Mouse (Mus musculus) hematopoietic stem cell, adult 5-6 weeks (primary cell): ENCODE data around the gene Kctd10. TPM values are rescaled to one million over a fixed set of nuclear protein-coding genes. Genes with fewer than 3 reads are reported as not detected.
A peak's percentile ranks its signal among the peaks of the same experiment; 100 is the strongest.

ENCODE experiments used
- ATAC-seq, 2 experiments: fragments of 125-278 bp in 1 of 2; replicated peaks in 1 of 2; 2 replicates each; pipeline ENCODE4 v1.8.0; 2016 to 2017; ENCODE audit warnings: inconsistent platforms in 2 of 2, mild to moderate bottlenecking in 2 of 2, moderate number of reproducible peaks in 2 of 2, low read depth in 1 of 2, moderate TSS enrichment in 1 of 2; ENCODE audit not compliant: low FRiP score in 2 of 2, poor library complexity in 2 of 2, severe bottlenecking in 2 of 2, insufficient read depth in 1 of 2, low TSS enrichment in 1 of 2
- total RNA-seq: library from RNA; stranded (forward); fragments of 172-1452, 232-1000 nt; gene quantifications from 2 replicates; pipeline ENCODE4 v1.2.3, GENCODE M21; 2017

Gene Kctd10
- 70.4 and 72.1 TPM in 2 replicates for total RNA-seq

GRCm38 (mm10) chr5:114380209-114381012, at the start of gene Kctd10, which contains the start of gene Ube3b:
Kctd10 (minus strand) TSS chr5:114380508.
Ube3b (plus strand) TSS chr5:114380607.
- peak; percentile 59 to 63 for ATAC-seq

DNA sequence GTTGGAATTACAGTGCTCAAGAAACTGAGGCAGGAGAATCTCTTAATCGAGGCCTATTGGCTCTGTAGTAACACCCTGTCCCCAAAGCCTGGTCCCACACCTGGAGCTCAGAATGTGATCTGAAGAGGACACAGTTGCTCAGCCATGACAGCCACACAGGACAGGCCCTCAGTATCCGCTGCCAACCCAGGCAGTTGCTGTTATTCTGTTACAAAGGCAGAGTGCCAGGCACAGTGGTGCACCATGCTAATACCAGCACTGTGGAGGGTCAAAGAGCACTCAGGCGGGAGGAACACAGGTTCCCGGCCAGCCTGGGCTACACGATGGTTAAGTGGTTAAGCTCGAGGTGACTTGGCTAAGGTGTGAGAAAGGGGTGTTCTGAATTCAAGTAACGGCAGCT, 49.5 kb upstream of the Kctd10 start:
- no peak for ATAC-seq

- no peak for ATAC-seq
Measured at GRCm38 (mm10) chr5:114428621-114429020, 48.3 kb upstream of the Kctd10 start.

- ATAC-seq: no peak
Measured at GRCm38 (mm10) chr5:114426732-114427131, 46.4 kb upstream of the Kctd10 start.

- no peak for ATAC-seq
Measured at GRCm38 (mm10) chr5:114423961-114424360, 43.7 kb upstream of the Kctd10 start.

- ATAC-seq: no peak
Measured at GRCm38 (mm10) chr5:114422591-114422990, 42.3 kb upstream of the Kctd10 start.

- no peak for ATAC-seq
Measured at GRCm38 (mm10) chr5:114421561-114422298, 41.4 kb upstream of the Kctd10 start.

DNA sequence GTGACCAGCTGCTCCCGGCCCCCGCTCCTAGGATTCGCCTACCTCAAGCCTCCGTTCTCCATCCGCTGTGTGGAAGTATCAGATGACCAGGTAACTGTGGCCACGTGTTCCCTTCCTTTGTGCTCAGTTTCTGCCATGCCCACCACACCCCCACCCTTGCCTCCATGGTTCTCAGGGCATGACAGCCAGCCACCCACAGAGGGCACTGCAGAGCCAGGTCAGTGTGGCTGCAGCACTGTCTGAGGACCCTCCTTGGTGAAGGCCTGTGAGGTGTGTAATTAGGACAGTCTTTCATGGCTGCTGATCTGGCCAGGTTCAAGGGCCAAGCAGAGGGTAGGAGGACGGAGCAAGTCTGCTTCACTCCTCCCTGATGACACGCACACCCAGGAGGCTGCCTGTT, 38.2 kb upstream of the Kctd10 start:
- peak in 1 of 2 experiments; percentile 48; a peak in 1 of 4 replicates for ATAC-seq

DNA sequence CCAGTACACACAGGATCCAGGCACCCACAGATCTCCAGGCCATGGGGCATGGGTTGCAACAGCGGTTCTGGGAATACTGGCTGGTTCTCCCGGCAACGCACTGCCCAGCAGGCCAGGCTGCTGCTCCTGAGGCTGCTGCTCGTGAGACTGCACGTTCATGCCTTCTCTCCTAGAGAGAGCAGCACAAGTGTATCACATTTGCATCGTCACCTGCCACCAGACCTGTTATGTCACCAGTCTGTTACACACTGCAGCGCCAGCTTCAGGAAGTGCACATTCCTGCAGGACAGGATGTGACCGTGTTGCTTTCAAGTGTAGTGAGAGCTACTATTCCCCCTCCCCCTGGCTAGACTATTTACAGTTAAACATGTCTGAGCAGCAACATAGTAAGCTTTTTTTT, 36.5 kb upstream of the Kctd10 start:
- peak; percentile 50; a peak in 3 of 4 replicates for ATAC-seq

DNA sequence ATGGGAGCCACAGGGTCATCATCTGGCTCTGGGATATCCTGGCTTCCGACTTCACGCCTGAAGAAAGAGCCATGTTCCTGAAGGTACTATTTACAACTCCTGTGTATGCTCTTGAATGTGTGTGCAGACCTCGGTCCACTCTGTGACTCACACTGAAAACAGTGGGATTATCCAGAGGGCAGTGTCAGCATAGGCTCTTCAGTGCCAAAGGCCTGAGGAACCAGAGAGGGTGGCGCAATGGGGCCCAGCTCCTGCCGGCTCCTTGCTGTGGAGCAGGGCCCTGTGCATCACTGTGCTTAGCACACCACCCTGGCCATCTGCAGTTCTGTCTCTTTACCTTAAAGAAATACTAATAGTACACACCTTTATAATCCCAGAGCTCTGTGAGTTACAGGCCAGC, 35.3 kb upstream of the Kctd10 start:
- ATAC-seq: no peak

- no peak for ATAC-seq
Measured at GRCm38 (mm10) chr5:114413067-114413735, 32.9 kb upstream of the Kctd10 start.

DNA sequence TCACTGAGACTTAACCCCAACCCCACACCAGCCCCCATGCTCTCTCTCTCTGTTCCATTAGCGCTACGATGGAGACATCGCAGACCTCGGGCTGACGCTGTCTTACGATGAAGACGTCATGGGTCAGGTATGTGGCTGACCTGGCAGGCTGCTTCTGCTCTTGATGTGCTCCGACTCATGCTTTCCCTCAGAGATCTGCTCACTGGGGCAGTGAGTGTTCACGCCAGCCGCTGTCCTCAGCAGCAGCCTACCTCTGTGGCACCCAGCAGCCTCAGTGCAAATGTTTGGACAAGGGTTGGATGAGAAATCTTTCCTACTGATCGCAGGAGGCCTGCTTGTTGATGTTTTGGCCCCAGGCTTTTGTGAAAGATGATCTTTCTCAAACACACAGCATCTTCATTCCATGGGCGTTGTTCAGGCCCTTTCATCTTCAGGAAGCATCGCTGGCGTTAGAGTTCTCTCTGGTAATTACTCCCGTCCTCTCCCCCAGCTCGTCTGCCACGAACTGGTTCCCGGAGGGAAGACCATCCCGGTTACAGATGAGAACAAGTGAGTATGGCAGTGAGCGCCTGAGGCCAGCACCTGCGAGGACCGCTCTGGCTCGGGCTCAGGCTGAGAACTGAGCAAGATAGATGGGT, 32.2 kb upstream of the Kctd10 start:
- no peak for ATAC-seq

DNA sequence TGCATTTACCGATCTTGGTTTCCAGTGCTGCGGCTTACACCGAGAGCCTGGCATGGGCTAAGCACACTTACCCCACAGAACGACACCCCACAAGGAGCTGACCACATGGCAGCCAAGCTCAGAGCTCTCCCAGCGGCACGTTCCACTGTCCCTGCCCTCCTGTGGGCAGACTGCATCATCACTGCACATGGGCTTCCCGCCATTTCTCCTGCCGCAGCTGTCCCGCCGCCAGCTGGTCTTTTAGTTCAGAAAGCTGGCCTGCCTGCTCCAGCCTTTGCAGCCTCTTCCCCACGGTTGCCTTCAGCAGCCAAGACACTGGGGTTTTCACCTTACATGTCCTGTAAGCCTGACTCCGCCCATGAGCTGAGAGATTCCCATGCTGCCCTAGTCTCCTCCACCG, 30.1 kb upstream of the Kctd10 start:
- no peak for ATAC-seq

- ATAC-seq: no peak
Measured at GRCm38 (mm10) chr5:114408846-114409245, 28.5 kb upstream of the Kctd10 start.

GRCm38 (mm10) chr5:114407810-114408209, 27.5 kb upstream of the Kctd10 start:
- no peak for ATAC-seq

GRCm38 (mm10) chr5:114407269-114407668, 27.0 kb upstream of the Kctd10 start:
- ATAC-seq: no peak

- ATAC-seq: no peak
Measured at GRCm38 (mm10) chr5:114406592-114406991, 26.3 kb upstream of the Kctd10 start.

DNA sequence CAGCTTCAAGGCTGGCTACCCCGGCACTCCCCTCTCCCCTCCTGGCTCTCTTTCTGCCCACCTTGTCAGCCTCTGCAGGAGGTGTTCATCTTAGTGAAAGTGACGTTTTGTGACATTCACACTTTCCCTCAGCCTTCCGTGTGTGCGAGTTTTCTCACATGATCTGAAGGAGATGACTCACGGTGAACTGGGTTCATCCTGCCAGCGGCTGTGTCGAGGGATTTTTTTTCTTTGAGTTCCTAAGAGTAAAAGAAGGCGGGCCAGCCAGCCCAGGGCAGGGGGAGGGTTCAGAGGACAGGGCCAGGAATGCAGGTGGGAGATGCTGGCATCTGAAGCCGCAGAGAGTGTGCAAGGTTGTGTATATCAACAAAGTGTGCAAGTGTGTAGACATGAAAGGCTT, 12.9 kb upstream of the Kctd10 start:
- no peak for ATAC-seq
